Mouse (Mus musculus) lung, postnatal 0 days (tissue): ENCODE measurements at regions not wholly inside any gene's neighbourhood (a gene's known extent, or its start where the extent isn't known, plus 50 kb on each side); places are given as distances from the start of the nearest gene placed in this dataset.

Source experiments
- CTCF ChIP-seq: IDR thresholded peaks from 2 replicates; pipeline ENCODE4 v1.5.1; 2016; ENCODE audit warnings: antibody characterized with exemption, mild to moderate bottlenecking
- EP300 ChIP-seq: IDR thresholded peaks from 2 replicates; pipeline ENCODE4 v1.6.1; 2016; ENCODE audit warnings: antibody characterized with exemption, mild to moderate bottlenecking, control low read depth

DNA sequence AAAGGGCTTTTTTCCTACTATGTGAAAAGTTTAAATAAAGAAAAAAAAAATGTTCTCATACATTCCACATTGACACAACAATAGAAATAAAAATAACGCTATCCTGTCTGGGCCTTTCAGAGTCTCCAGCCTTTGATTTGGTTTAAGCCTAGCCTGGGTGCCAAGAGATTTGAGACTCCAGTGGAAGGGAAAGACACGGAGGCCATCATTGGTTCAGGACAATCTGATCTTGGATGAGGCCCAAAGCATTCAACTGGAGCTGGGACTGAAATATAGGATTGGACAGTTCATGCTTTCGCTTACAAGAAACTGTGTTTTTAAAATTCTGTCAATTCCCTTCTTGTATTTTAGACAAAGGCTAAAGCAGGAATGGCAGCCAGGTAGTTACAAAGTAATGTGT, 294.7 kb upstream of the Cited2 start:
- no peak for TF ChIP-seq CTCF
- no peak for TF ChIP-seq EP300
